Mouse (Mus musculus): ENCODE measurements at regions not wholly inside any gene's neighbourhood (a gene's known extent, or its start where the extent isn't known, plus 50 kb on each side); places are given as distances from the start of the nearest gene placed in this dataset.

DNA sequence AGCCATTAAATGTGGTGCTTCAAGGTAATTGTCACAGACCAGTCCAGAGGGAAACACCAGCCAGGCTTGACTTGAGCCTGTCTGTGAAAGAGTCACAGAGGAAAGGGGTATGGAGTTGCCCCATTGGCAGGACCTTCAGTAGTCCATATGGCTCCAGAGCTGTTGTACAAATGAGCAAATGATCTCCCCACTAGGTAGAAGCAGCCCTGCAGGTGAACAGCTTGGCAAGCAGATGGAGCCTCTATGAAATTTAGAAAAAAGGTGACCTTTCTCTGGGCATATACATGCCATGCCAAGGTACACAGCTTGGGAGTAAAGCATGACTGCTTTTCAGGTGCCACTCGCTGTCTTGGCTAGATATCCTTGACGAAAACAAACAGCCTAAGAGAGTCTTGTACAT is 938.4 kb downstream of the Stpg2 start:
- whole genome bisulfite sequencing (ENCODE audit: insufficient replicate concordance), result 70% methylated on average over 2 of the region's 2 CpGs
- Histone ChIP-seq H3K27me3 (no peaks in the 10 kb centered on the region), H3K4me2 (no peak overlapping the region), H3K4me1 (replicated peaks) (no peaks in the 10 kb centered on the region), H3K9ac (no peak overlapping the region), H3K36me3 (no peaks in the 10 kb centered on the region), H3K27ac (no peak overlapping the region), H3K4me3 (replicated peaks) (no peak overlapping the region), H3K9me3 (replicated peaks) (no peaks in the 10 kb centered on the region)
- ATAC-seq (ENCODE audit: low read depth), result no peak
- DNase-seq, result no peak

DNA sequence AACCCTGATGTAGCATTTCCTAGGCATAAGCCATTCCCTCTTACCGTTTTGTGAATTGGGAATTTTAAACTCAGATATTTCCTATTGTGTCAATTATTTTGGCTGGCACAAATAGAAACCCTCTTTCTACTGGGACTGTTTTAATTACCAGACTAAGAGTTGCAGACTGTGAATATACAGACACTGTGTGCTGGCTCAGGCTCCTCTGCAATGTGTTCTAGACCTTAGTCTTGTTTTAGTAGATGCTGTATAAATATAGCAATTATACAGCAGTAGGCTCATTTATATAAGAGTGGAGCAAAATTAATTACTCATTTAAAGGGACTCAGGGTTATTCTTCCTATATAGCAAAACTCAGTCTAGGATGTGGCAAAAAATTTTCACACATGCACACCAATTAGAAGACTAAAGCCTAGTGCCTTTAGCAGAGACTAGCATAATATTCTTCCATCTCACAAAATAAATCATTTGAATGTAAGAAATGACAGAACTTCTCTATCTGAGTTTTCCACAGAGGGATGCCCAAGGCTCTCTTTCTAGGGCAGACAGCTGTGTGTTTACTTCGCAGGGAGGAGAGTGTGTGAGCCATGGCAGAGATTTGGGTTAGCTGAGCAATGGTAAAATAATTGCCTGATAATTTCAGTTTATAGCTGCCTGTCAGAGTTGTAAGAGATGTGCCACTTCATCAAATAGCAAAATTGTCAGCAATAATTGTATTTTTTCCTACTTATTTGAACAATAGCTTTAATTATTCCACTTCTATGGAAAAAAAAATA is 941.9 kb downstream of the Stpg2 start:
- H3K9ac ChIP-seq, result no peak overlapping the region
- no peak for ATAC-seq (ENCODE audit: low read depth)
- H3K9me3 ChIP-seq (replicated peaks), result no peaks in the 10 kb centered on the region
- H3K4me3 ChIP-seq (replicated peaks), result no peak overlapping the region
- no peaks in the 10 kb centered on the region for H3K36me3 ChIP-seq
- no peak for DNase-seq
- no peak overlapping the region for H3K4me2 ChIP-seq
- 54% methylated on average over 2 of the region's 2 CpGs for WGBS (ENCODE audit: insufficient replicate concordance)
- no peak overlapping the region for H3K27ac ChIP-seq
- H3K27me3 ChIP-seq, result no peaks in the 10 kb centered on the region
- H3K4me1 ChIP-seq (replicated peaks), result no peaks in the 10 kb centered on the region

DNA sequence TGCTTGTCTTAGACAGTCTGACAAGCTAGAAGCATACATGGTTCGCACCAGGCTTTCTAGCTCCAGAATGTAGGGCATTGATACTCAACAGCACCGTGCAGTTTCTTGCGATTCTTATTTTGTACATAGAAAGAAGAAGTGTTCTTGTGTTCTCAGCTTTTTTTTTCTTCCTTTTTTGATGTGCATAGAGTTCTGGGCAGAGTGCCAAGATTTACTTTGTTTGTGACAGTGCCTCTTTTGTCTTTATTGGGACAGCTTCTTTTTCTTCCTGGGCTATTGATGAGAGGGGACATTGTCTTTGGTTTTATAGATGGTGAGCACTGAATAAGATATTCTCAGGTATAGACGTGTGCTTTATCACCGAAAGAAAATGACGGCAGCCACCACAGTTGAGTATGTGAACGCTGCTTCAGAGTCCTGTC is 945.0 kb downstream of the Stpg2 start:
- H3K36me3 ChIP-seq, result no peaks in the 10 kb centered on the region
- H3K9ac ChIP-seq, result no peak overlapping the region
- H3K4me3 ChIP-seq (replicated peaks), result no peak overlapping the region
- no peak overlapping the region for H3K27ac ChIP-seq
- H3K4me1 ChIP-seq (replicated peaks), result no peaks in the 10 kb centered on the region
- no peak overlapping the region for H3K4me2 ChIP-seq
- DNase-seq (no peak), ATAC-seq (ENCODE audit: low read depth) (no peak)
- 79% methylated on average over 7 of the region's 7 CpGs for WGBS (ENCODE audit: insufficient replicate concordance)
- H3K9me3 ChIP-seq (replicated peaks), result no peaks in the 10 kb centered on the region
- H3K27me3 ChIP-seq, result no peaks in the 10 kb centered on the region

DNA sequence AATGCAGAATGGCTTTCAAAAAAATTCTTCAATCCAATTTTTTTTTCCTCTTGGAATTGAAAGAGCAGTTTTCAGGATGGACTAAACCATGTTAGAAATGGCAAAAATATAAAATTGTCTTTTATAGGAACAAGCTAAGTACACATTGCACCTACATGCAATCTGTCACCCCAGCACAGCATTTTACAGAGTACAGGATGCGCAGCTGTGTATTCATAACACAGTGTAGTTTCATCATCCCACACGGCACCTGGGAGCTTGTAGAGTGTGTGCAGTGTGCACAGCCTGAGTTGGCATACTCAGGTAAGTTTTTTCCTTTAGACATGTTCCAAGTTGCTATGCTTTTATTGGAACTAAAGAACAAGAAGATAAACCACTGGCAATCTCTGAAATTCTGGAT is 974.0 kb downstream of the Stpg2 start:
- Histone ChIP-seq H3K4me1 (replicated peaks) (no peaks in the 10 kb centered on the region), H3K36me3 (no peaks in the 10 kb centered on the region), H3K27me3 (no peaks in the 10 kb centered on the region), H3K27ac (no peak overlapping the region), H3K4me2 (no peak overlapping the region), H3K9me3 (replicated peaks) (no peaks in the 10 kb centered on the region), H3K9ac (no peak overlapping the region), H3K4me3 (replicated peaks) (no peak overlapping the region)
- DNase-seq (no peak), ATAC-seq (ENCODE audit: low read depth) (no peak)
- 82% methylated on average over 2 of the region's 2 CpGs for WGBS (ENCODE audit: insufficient replicate concordance)

DNA sequence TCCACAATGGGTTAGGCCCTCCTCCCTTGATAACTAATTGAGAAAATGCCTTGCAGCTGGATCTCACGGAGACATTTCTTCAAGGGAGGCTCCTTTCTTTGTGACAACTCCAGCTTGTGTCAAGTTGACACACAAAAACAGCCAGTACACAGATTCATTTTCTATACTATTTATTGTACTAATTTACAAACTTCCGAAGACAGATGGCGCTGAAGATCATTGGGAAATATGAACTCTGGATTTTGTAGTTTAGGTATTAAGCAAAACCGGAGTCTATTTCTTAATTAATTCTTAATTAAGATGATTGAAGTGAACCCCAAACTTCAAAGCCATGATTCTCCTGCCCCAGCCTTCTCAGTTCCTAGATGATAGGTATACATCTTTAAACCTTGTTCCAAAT is 977.2 kb downstream of the Stpg2 start:
- no peaks in the 10 kb centered on the region for H3K27me3 ChIP-seq
- WGBS (ENCODE audit: insufficient replicate concordance), result 68% methylated on average over 4 of the region's 4 CpGs
- no peak overlapping the region for H3K4me3 ChIP-seq (replicated peaks)
- H3K9ac ChIP-seq, result no peak overlapping the region
- no peak overlapping the region for H3K27ac ChIP-seq
- ATAC-seq (ENCODE audit: low read depth) (no peak), DNase-seq (no peak)
- H3K4me1 ChIP-seq (replicated peaks), result no peaks in the 10 kb centered on the region
- H3K9me3 ChIP-seq (replicated peaks), result no peaks in the 10 kb centered on the region
- H3K4me2 ChIP-seq, result no peak overlapping the region
- no peaks in the 10 kb centered on the region for H3K36me3 ChIP-seq

DNA sequence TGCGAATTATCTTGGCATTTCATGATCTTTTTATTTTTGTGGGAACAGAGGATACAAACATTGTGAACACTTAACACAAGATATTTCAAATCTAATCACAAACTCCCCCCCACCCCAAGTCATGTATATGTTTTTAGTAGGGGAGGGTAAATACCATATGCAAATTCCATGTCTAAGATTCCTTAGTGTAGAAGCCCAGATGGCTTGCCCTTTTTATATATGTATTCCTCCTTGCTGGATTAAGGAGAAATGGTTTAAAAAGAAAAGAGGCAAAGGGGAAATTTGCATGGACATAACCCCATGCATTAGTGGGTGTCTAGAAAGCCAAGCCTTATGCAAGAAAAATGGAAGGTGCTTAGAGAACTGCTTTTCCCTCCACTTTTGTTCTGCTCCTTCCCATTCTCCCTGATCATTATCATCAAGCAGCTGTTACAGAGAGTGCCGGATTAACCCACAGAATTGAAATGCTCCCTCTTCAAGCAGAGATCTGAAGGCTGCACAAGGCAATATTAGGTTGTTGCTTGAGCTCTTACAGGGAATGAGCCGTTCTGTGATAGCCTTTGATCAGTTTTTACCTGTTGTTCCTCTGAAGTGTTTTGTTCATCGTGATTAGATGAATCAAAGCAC is 979.5 kb downstream of the Stpg2 start:
- ATAC-seq (ENCODE audit: low read depth) (no peak), DNase-seq (no peak)
- Histone ChIP-seq H3K9ac (no peak overlapping the region), H3K27ac (no peak overlapping the region), H3K4me1 (replicated peaks) (no peaks in the 10 kb centered on the region), H3K27me3 (no peaks in the 10 kb centered on the region), H3K4me2 (no peak overlapping the region), H3K9me3 (replicated peaks) (no peaks in the 10 kb centered on the region), H3K36me3 (no peaks in the 10 kb centered on the region), H3K4me3 (replicated peaks) (no peak overlapping the region)
- 57% methylated on average over 4 of the region's 4 CpGs for WGBS (ENCODE audit: insufficient replicate concordance)

DNA sequence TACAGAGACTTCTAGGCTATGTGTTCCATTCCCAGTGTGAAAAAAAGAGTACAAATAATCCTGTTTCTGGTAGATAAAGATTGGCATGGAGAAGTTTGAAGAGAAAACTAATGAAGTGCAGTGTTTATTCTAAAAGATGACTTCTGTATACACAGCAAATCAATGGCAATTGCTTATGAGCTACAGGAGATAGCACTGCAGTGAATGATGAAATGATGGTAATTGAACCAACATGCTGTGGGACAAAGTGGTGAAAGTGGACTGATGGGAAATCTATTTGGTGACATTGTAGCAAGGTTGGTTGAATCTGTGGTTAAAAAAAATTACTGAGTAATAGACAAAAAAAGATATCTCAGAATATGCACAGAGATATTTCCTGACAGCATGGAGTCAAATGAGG is 1000.4 kb downstream of the Stpg2 start:
- H3K36me3 ChIP-seq, result no peaks in the 10 kb centered on the region
- H3K4me3 ChIP-seq (replicated peaks), result no peak overlapping the region
- H3K27ac ChIP-seq, result no peak overlapping the region
- no peaks in the 10 kb centered on the region for H3K9me3 ChIP-seq (replicated peaks)
- H3K27me3 ChIP-seq, result no peaks in the 10 kb centered on the region
- ATAC-seq (ENCODE audit: low read depth) (no peak), DNase-seq (no peak)
- H3K4me2 ChIP-seq, result no peak overlapping the region
- H3K4me1 ChIP-seq (replicated peaks), result no peaks in the 10 kb centered on the region
- H3K9ac ChIP-seq, result no peak overlapping the region

DNA sequence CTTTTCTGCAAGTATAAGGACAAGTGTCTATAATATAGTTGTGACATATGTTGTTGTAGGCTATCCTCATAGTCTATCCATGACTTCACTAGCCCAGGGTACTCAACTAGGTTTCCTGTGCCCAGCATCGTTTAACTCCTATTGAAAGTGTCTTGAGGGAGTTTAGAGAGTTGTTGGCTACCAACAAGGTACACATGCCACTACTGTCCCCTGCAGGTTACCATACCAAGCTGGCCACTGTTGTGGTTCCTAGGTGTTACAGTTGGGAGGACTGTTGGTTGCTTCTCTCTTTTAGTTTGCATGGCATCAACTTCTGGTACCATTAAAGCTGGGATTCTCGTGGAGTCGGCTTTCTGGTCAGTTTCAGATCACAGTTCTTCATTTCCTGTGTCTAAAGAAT is 990.7 kb downstream of the Pdha2 start:
- no peaks in the 10 kb centered on the region for H3K9me3 ChIP-seq (replicated peaks)
- no peak for DNase-seq
- H3K4me3 ChIP-seq (replicated peaks), result no peak overlapping the region
- H3K4me1 ChIP-seq (replicated peaks), result no peaks in the 10 kb centered on the region
- ATAC-seq (ENCODE audit: low read depth), result no peak
- no peak overlapping the region for H3K4me2 ChIP-seq
- no peak overlapping the region for H3K9ac ChIP-seq
- no peaks in the 10 kb centered on the region for H3K36me3 ChIP-seq
- H3K27me3 ChIP-seq, result no peaks in the 10 kb centered on the region
- no peak overlapping the region for H3K27ac ChIP-seq
- 56% methylated on average over 3 of the region's 3 CpGs for WGBS (ENCODE audit: insufficient replicate concordance)

DNA sequence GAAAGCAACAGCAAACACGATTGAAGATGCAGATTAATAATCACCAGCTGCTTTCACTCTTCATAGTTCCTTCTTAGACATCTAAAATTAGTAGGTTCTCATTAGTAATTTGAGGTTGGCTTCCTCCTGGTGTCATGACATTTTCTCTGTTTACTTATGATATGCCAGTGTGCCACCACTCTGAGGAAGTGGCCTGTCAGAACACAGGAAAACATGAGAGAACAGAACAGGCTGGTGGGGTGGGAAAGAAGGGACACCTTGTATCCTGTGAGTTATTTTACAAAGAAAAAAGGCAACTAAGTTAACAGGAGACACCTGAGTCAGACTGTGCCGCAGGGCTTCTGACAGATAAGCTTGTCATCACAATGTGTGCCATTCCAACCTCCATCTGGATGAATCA is 981.4 kb downstream of the Pdha2 start:
- Histone ChIP-seq H3K4me3 (replicated peaks) (no peak overlapping the region), H3K4me2 (no peak overlapping the region), H3K36me3 (no peaks in the 10 kb centered on the region), H3K4me1 (replicated peaks) (no peaks in the 10 kb centered on the region), H3K9me3 (replicated peaks) (no peaks in the 10 kb centered on the region), H3K27ac (no peak overlapping the region), H3K27me3 (no peaks in the 10 kb centered on the region), H3K9ac (no peak overlapping the region)
- 27% methylated on average over 2 of the region's 2 CpGs for WGBS (ENCODE audit: insufficient replicate concordance)
- DNase-seq (no peak), ATAC-seq (ENCODE audit: low read depth) (no peak)

DNA sequence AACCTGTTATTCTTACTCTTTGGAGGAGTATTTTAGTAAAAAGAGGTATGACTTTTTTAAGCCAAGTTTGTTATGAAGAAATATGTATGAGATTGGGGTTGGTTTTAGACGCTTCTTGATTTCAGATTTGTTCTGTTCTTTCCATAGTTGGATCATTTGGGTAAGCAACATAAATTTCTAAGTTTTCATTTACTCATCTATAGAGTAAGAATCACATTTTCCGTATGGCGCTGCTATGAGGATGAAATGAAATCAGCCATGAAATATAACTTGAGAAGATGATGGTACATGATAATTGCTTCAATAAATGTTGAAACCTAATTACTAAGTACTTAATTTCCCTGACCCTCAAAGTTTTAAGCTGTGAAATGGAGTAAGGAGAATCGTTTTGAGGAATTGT is 979.0 kb downstream of the Pdha2 start:
- Histone ChIP-seq H3K4me2 (no peak overlapping the region), H3K27me3 (no peaks in the 10 kb centered on the region), H3K27ac (no peak overlapping the region), H3K36me3 (no peaks in the 10 kb centered on the region), H3K4me1 (replicated peaks) (no peaks in the 10 kb centered on the region), H3K4me3 (replicated peaks) (no peak overlapping the region), H3K9ac (no peak overlapping the region), H3K9me3 (replicated peaks) (no peaks in the 10 kb centered on the region)
- ATAC-seq (ENCODE audit: low read depth) (no peak), DNase-seq (no peak)
- 69% methylated on average over 4 of the region's 4 CpGs for WGBS (ENCODE audit: insufficient replicate concordance)

DNA sequence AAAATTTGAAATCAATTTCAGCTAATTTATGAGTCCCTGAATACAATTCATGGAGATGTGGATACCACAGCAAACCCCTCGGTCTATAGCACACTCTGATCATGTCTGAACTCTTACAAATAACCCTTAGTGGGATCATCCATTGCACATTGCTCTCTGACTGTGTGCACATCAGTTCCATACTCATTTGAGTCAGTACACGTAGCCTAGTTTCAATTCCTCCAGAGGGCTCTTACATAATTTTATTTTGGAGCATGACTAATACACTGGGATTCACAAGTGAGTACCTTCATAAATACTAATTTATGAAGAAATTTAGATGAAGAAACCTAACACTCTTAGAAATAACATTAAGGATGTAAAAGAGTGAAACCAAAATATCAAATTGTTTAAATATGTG is 978.3 kb downstream of the Pdha2 start:
- WGBS (ENCODE audit: insufficient replicate concordance), result 42% methylated on average over 2 of the region's 2 CpGs
- Histone ChIP-seq H3K4me1 (replicated peaks) (no peaks in the 10 kb centered on the region), H3K4me3 (replicated peaks) (no peak overlapping the region), H3K27ac (no peak overlapping the region), H3K4me2 (no peak overlapping the region), H3K9ac (no peak overlapping the region), H3K9me3 (replicated peaks) (no peaks in the 10 kb centered on the region), H3K27me3 (no peaks in the 10 kb centered on the region), H3K36me3 (no peaks in the 10 kb centered on the region)
- no peak for DNase-seq
- ATAC-seq (ENCODE audit: low read depth), result no peak

DNA sequence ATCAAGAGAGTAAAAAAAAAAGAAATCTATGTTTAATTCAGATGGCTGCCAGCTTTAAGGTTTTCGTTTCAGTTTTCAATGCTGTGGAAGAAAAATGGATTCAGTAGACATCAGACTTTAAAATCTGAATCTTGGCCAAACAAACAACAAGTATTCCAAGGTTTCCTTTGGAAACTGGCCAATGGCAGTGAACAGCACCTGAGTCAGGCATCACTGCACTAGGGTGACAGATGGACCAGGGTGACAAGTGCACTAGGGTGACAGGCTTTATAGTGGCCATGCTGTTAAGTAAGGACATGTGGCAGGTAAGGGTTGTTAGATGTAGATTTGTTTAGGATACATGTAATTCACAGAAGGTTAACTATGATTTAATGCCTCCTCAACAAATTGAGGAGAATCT is 972.9 kb downstream of the Pdha2 start:
- no peak for DNase-seq
- Histone ChIP-seq H3K9ac (no peak overlapping the region), H3K4me2 (no peak overlapping the region), H3K27ac (no peak overlapping the region), H3K9me3 (replicated peaks) (no peaks in the 10 kb centered on the region), H3K27me3 (no peaks in the 10 kb centered on the region), H3K4me3 (replicated peaks) (no peak overlapping the region), H3K4me1 (replicated peaks) (no peaks in the 10 kb centered on the region), H3K36me3 (no peaks in the 10 kb centered on the region)
- 45% methylated on average over 1 of the region's 1 CpGs for WGBS (ENCODE audit: insufficient replicate concordance)
- ATAC-seq (ENCODE audit: low read depth), result no peak

All from liver, embryonic 13.5 days (tissue).